Mouse (Mus musculus): ENCODE measurements around the gene Fam189a1. TPM values are rescaled to one million over a fixed set of nuclear protein-coding genes. Genes with fewer than 3 reads are reported as not detected.

The Fam189a1 gene
- total and polyA plus RNA-seq, 3 experiments: not detected

GRCm38 (mm10) chr7:64905506-64905905, 250.9 kb downstream of the Fam189a1 start:
- TF ChIP-seq NELFE (IDR thresholded peaks at IDR 0.05; ENCODE audit: low read depth, low read length): no peak
- TF ChIP-seq GABPA (IDR thresholded peaks at IDR 0.05; ENCODE audit: low read depth, low read length): no peak
- no peak for TF ChIP-seq JUND (IDR thresholded peaks at IDR 0.05; ENCODE audit: low read depth, low read length)
- no peak for TF ChIP-seq EP300 (IDR thresholded peaks at IDR 0.05; ENCODE audit: low read depth in 1 of 2, low read length in 2 of 2)
- TF ChIP-seq POLR2AphosphoS2 (IDR thresholded peaks at IDR 0.05; ENCODE audit: low read length): no peak
- no peak for TF ChIP-seq E2F4 (IDR thresholded peaks at IDR 0.05; ENCODE audit: borderline replicate concordance, low read depth, low read length)
- no peak for TF ChIP-seq ELF1 (IDR thresholded peaks at IDR 0.05; ENCODE audit: low read depth, low read length)
- TF ChIP-seq MEF2A (IDR thresholded peaks at IDR 0.05; ENCODE audit: extremely low read depth, insufficient replicate concordance, low read depth, low read length, poor library complexity, severe bottlenecking): no peak
- TF ChIP-seq MXI1 (IDR thresholded peaks at IDR 0.05; ENCODE audit: low read depth, low read length): no peak
- no peak for TF ChIP-seq CHD2 (IDR thresholded peaks at IDR 0.05; ENCODE audit: low read length)
- TF ChIP-seq TBP (IDR thresholded peaks at IDR 0.05; ENCODE audit: low read depth, low read length): no peak
- no peak for TF ChIP-seq HCFC1 (IDR thresholded peaks at IDR 0.05; ENCODE audit: low read depth, low read length)
- no peak for TF ChIP-seq MAX (IDR thresholded peaks at IDR 0.05; ENCODE audit: low read length)
- TF ChIP-seq ZMIZ1 (IDR thresholded peaks at IDR 0.05; ENCODE audit: low read depth, low read length): no peak
- no peak for TF ChIP-seq ZC3H11A (IDR thresholded peaks at IDR 0.05; ENCODE audit: low read depth, low read length)
- TF ChIP-seq UBTF (IDR thresholded peaks at IDR 0.05; ENCODE audit: borderline replicate concordance, insufficient read depth, low read depth, low read length): no peak
- no peak for TF ChIP-seq ZNF384 (IDR thresholded peaks at IDR 0.05; ENCODE audit: low read depth, low read length)
- TF ChIP-seq ZKSCAN1 (IDR thresholded peaks at IDR 0.05; ENCODE audit: low read depth, low read length): no peak
- no peak overlapping the region for H3K4me3 ChIP-seq (ENCODE audit: control insufficient read depth in 1 of 2, insufficient read depth in 1 of 2, low read depth in 2 of 2, low read length in 2 of 2)
- no peaks in the 10 kb centered on the region for H3K27me3 ChIP-seq (ENCODE audit: control insufficient read depth in 1 of 2, insufficient read depth in 2 of 2, low read length in 2 of 2)
- no peak overlapping the region for H3K27ac ChIP-seq (ENCODE audit: control insufficient read depth, low read depth, low read length)
- H3K36me3 ChIP-seq (ENCODE audit: control insufficient read depth in 1 of 2, insufficient read depth in 2 of 2, low read length in 2 of 2): no peaks in the 10 kb centered on the region
- no peaks in the 10 kb centered on the region for H3K4me1 ChIP-seq (ENCODE audit: control insufficient read depth in 1 of 2, insufficient read depth in 2 of 2, low read length in 2 of 2)
- no peak for DNase-seq (ENCODE audit: low read depth, low spot score)
- no peak overlapping the region for H3K9ac ChIP-seq (ENCODE audit: control insufficient read depth, low read depth, low read length, poor library complexity, severe bottlenecking)
- no peaks in the 10 kb centered on the region for H3K79me2 ChIP-seq (ENCODE audit: control insufficient read depth, insufficient read depth, low read length, poor library complexity)
- no peaks in the 10 kb centered on the region for H3K9me3 ChIP-seq (replicated peaks; ENCODE audit: insufficient read depth, low read length)

DNA sequence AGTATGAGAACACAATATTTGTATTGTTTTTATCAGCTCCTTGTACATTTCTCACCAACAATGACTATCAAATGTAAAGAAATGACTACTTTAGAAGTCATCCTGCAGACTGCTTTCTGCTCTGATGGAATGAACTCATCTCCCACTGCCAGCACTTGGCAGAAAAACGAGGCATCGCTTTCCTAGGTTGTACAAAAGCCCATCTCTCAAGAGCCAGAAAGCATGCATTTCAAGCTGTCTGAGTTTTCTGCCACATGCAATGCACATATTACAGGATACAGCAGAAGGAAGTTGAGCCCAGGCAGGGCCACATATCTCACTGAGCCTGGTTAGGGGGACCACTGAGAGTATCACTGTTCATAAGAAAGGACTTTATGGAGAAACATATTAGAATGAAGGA, 256.1 kb downstream of the Fam189a1 start:
- no peak for DNase-seq (ENCODE audit: low read depth, low spot score)
- Histone ChIP-seq H3K27me3 (ENCODE audit: control insufficient read depth in 1 of 2, insufficient read depth in 2 of 2, low read length in 2 of 2) (no peaks in the 10 kb centered on the region), H3K9ac (ENCODE audit: control insufficient read depth, low read depth, low read length, poor library complexity, severe bottlenecking) (no peak overlapping the region), H3K4me3 (ENCODE audit: control insufficient read depth in 1 of 2, insufficient read depth in 1 of 2, low read depth in 2 of 2, low read length in 2 of 2) (no peak overlapping the region), H3K36me3 (ENCODE audit: control insufficient read depth in 1 of 2, insufficient read depth in 2 of 2, low read length in 2 of 2) (no peaks in the 10 kb centered on the region), H3K79me2 (ENCODE audit: control insufficient read depth, insufficient read depth, low read length, poor library complexity) (no peaks in the 10 kb centered on the region), H3K4me1 (ENCODE audit: control insufficient read depth in 1 of 2, insufficient read depth in 2 of 2, low read length in 2 of 2) (no peaks in the 10 kb centered on the region), H3K27ac (ENCODE audit: control insufficient read depth, low read depth, low read length) (no peak overlapping the region), H3K9me3 (replicated peaks; ENCODE audit: insufficient read depth, low read length) (no peaks in the 10 kb centered on the region)
- TF ChIP-seq USF2 (IDR thresholded peaks at IDR 0.05; ENCODE audit: borderline replicate concordance in 1 of 2, insufficient read depth in 1 of 2, low read depth in 1 of 2, low read length in 2 of 2): no peak
- TF ChIP-seq E2F4 (IDR thresholded peaks at IDR 0.05; ENCODE audit: borderline replicate concordance, low read depth, low read length): no peak
- TF ChIP-seq ETS1 (IDR thresholded peaks at IDR 0.05; ENCODE audit: low read depth, low read length): no peak
- TF ChIP-seq NELFE (IDR thresholded peaks at IDR 0.05; ENCODE audit: low read depth, low read length): no peak
- no peak for TF ChIP-seq KAT2A (conservative IDR thresholded peaks at IDR 0.05; ENCODE audit: low read depth, low read length)
- TF ChIP-seq TBP (IDR thresholded peaks at IDR 0.05; ENCODE audit: low read depth, low read length): no peak
- no peak for TF ChIP-seq SIN3A (IDR thresholded peaks at IDR 0.05; ENCODE audit: low read length)
